Comparison of ENCODE assay signal across 10 mouse cellular contexts in genomic region chr6:87281771-87282170, GRCm38 (mm10). TPM values are rescaled to one million over a fixed set of nuclear protein-coding genes. Genes with fewer than 3 reads are reported as not detected.
DNase-seq lines count a peak whose midpoint lies in the region; ATAC-seq lines count a peak whose summit lies in the region.
"Had no signal": no experiment of that assay in that cellular context is flagged by ENCODE, and none has a peak within 500 bp of the region (broad histone marks: within the 10 kb centered on the region; RNA-seq: fewer than 3 reads in every experiment).

No protein-coding gene starts in this region.

- H3K36me3 ChIP-seq in intestine, embryonic 14.5 days (ENCODE audit: control insufficient read depth, insufficient read depth, low read length): peaks cover 4% of the 10 kb centered on the region; the same call in 1 of the 2 replicates
- H3K36me3 ChIP-seq in intestine, embryonic 16.5 days (ENCODE audit: control insufficient read depth, insufficient read depth, low read length): no peaks in the 10 kb centered on the region
- H3K36me3 ChIP-seq in lung, embryonic 15.5 days: peaks cover 2% of the 10 kb centered on the region; the same call in 1 of the 2 replicates
- peaks cover 24% of the 10 kb centered on the region for H3K36me3 ChIP-seq in embryonic facial prominence, embryonic 15.5 days

- H3K27ac ChIP-seq in intestine, embryonic 14.5 days (ENCODE audit: low read depth): 0 out of 2 replicates have a peak overlapping the region, but pooled peaks have one; percentile 7
- H3K27ac ChIP-seq in intestine, embryonic 16.5 days (ENCODE audit: low read length): no peak overlapping the region
- H3K27ac ChIP-seq in lung, embryonic 15.5 days: peak overlapping the region; percentile 79
- peak overlapping the region; percentile 35 for H3K27ac ChIP-seq in embryonic facial prominence, embryonic 15.5 days (replicated peaks)

- WGBS in intestine, embryonic 14.5 days: 84% methylated on average over 4 of the region's 4 CpGs
- 86% methylated on average over 4 of the region's 4 CpGs for WGBS in intestine, embryonic 16.5 days
- 60% methylated on average over 4 of the region's 4 CpGs for WGBS in lung, embryonic 15.5 days
- 68% methylated on average over 4 of the region's 4 CpGs for WGBS in embryonic facial prominence, embryonic 15.5 days

- no peak for ATAC-seq in intestine, embryonic 14.5 days (replicated peaks; ENCODE audit: low FRiP score, low TSS enrichment, low read depth)
- ATAC-seq in intestine, embryonic 16.5 days: no peak
- no peak for ATAC-seq in lung, embryonic 15.5 days (ENCODE audit: borderline replicate concordance, extremely low read depth, low FRiP score, low TSS enrichment)
- ATAC-seq in common myeloid progenitor, adult 5-6 weeks (replicated peaks; ENCODE audit: low read depth, poor library complexity, severe bottlenecking): peak; percentile 58; the same call in 1 of the 2 replicates
- ATAC-seq in embryonic facial prominence, embryonic 15.5 days (ENCODE audit: insufficient number of reproducible peaks, low FRiP score, low TSS enrichment, low read depth): no peak
- ATAC-seq: midbrain, embryonic 16.5 days had no signal

- no peak for DNase-seq in intestine, embryonic 14.5 days (ENCODE audit: low spot score)
- DNase-seq in lung, postnatal 10 days: no peak
- no peak for DNase-seq in left cerebral cortex, postnatal 4 days
- DNase-seq: right cerebral cortex, adult 18-20 months had no signal

- H3K4me2 ChIP-seq in intestine, embryonic 14.5 days (ENCODE audit: low read length): no peak overlapping the region
- no peak overlapping the region for H3K4me2 ChIP-seq in intestine, embryonic 16.5 days (ENCODE audit: low read depth, low read length)
- no peak overlapping the region for H3K4me2 ChIP-seq in lung, embryonic 15.5 days
- no peak overlapping the region for H3K4me2 ChIP-seq in embryonic facial prominence, embryonic 15.5 days (replicated peaks)

- H3K4me3 ChIP-seq in intestine, embryonic 14.5 days (ENCODE audit: low read depth, low read length): no peak overlapping the region
- no peak overlapping the region for H3K4me3 ChIP-seq in intestine, embryonic 16.5 days (ENCODE audit: low read length)
- no peak overlapping the region for H3K4me3 ChIP-seq in lung, embryonic 15.5 days
- no peak overlapping the region for H3K4me3 ChIP-seq in embryonic facial prominence, embryonic 15.5 days (replicated peaks)

- H3K9ac ChIP-seq in intestine, embryonic 14.5 days (ENCODE audit: low read length): no peak overlapping the region
- H3K9ac ChIP-seq in intestine, embryonic 16.5 days (ENCODE audit: low read depth, low read length): no peak overlapping the region
- no peak overlapping the region for H3K9ac ChIP-seq in lung, embryonic 15.5 days
- no peak overlapping the region for H3K9ac ChIP-seq in embryonic facial prominence, embryonic 15.5 days

- H3K9me3 ChIP-seq in intestine, embryonic 14.5 days (ENCODE audit: control insufficient read depth, low read length): no peaks in the 10 kb centered on the region
- no peaks in the 10 kb centered on the region for H3K9me3 ChIP-seq in intestine, embryonic 16.5 days (ENCODE audit: control insufficient read depth, low read length)
- no peaks in the 10 kb centered on the region for H3K9me3 ChIP-seq in lung, embryonic 15.5 days
- no peaks in the 10 kb centered on the region for H3K9me3 ChIP-seq in embryonic facial prominence, embryonic 15.5 days (replicated peaks)

- H3K27me3 ChIP-seq in intestine, embryonic 14.5 days (replicated peaks; ENCODE audit: control insufficient read depth, insufficient read depth, low read length): no peaks in the 10 kb centered on the region
- no peaks in the 10 kb centered on the region for H3K27me3 ChIP-seq in intestine, embryonic 16.5 days (replicated peaks; ENCODE audit: control insufficient read depth, insufficient read depth, low read length)
- H3K27me3 ChIP-seq in lung, embryonic 15.5 days: no peaks in the 10 kb centered on the region
- no peaks in the 10 kb centered on the region for H3K27me3 ChIP-seq in embryonic facial prominence, embryonic 15.5 days

- peaks cover 31% of the 10 kb centered on the region for H3K4me1 ChIP-seq in intestine, embryonic 14.5 days (replicated peaks; ENCODE audit: control insufficient read depth, insufficient read depth, low read length)
- H3K4me1 ChIP-seq in intestine, embryonic 16.5 days (ENCODE audit: control insufficient read depth, insufficient read depth, low read length): peaks cover 22% of the 10 kb centered on the region
- H3K4me1 ChIP-seq in lung, embryonic 15.5 days: peaks cover 80% of the 10 kb centered on the region
- peaks cover 51% of the 10 kb centered on the region for H3K4me1 ChIP-seq in embryonic facial prominence, embryonic 15.5 days

- intact Hi-C loops in left cerebral cortex, postnatal 4 days (cut with DNase I): no loop called here

RNA-seq across cellular contexts. Expression of gene Antxr1, which starts 53.9 kb away (rescaled TPM):
- 8.5 and 9.2 TPM in 2 replicates for polyA plus RNA-seq in intestine, embryonic 14.5 days (2014; fragmentation: Nextera tagmentation; extraction: Ambion mirVana)
- 3.9 and 4.1 TPM in 2 replicates for polyA plus RNA-seq in intestine, embryonic 16.5 days (2015; fragmentation: Nextera tagmentation; extraction: Ambion mirVana)
- 12.0 and 13.6 TPM in 2 replicates for polyA plus RNA-seq in lung, embryonic 15.5 days (2015; fragmentation: Nextera tagmentation; extraction: Ambion mirVana)
- total RNA-seq in common myeloid progenitor, adult 5-6 weeks (2017): 0.32 TPM in 1 of 2 replicates, not detected in the other
- 20.3 and 24.3 TPM in 2 replicates for polyA plus RNA-seq in embryonic facial prominence, embryonic 15.5 days (2015; fragmentation: Nextera tagmentation; extraction: Ambion mirVana)
- 10 to 100 TPM; 20.9 to 28.4 TPM for total RNA-seq in left cerebral cortex, postnatal 4 days (2021)
- total RNA-seq: neutrophil, adult 5-6 weeks had no signal
